Mouse (Mus musculus): ENCODE results near the gene Ntrk3. TPM values are rescaled to one million over a fixed set of nuclear protein-coding genes. Genes with fewer than 3 reads are reported as not detected.
A peak's percentile ranks its signal among the peaks of the same experiment; 100 is the strongest.

Gene Ntrk3
- polyA plus RNA-seq, 1 experiment from 2014 or later: 16.4 TPM

GRCm38 (mm10) chr7:78621115-78621514 lies 116.7 kb downstream of the Ntrk3 start:
- Histone ChIP-seq H3K9ac (ENCODE audit: low read length) (no peak overlapping the region), H3K4me1 (ENCODE audit: control insufficient read depth, insufficient read depth, low read length) (peaks cover 11% of the 10 kb centered on the region), H3K4me3 (ENCODE audit: low read depth, low read length) (no peak overlapping the region), H3K27ac (ENCODE audit: low read depth, low read length) (no peak overlapping the region), H3K27me3 (replicated peaks; ENCODE audit: control insufficient read depth, insufficient read depth, low read length) (no peaks in the 10 kb centered on the region), H3K36me3 (ENCODE audit: control insufficient read depth, insufficient read depth, low read length) (no peaks in the 10 kb centered on the region), H3K9me3 (replicated peaks; ENCODE audit: control insufficient read depth, low read length) (no peaks in the 10 kb centered on the region), H3K4me2 (ENCODE audit: low read length) (no peak overlapping the region)
- ATAC-seq (no peak), DNase-seq (ENCODE audit: low spot score) (no peak)
- 54% methylated on average over 4 of the region's 4 CpGs for WGBS

GRCm38 (mm10) chr7:78619818-78620577 lies 117.8 kb downstream of the Ntrk3 start:
- no peak overlapping the region for H3K9ac ChIP-seq (ENCODE audit: low read length)
- H3K27me3 ChIP-seq (replicated peaks; ENCODE audit: control insufficient read depth, insufficient read depth, low read length): no peaks in the 10 kb centered on the region
- H3K36me3 ChIP-seq (ENCODE audit: control insufficient read depth, insufficient read depth, low read length): no peaks in the 10 kb centered on the region
- no peak overlapping the region for H3K27ac ChIP-seq (ENCODE audit: low read depth, low read length)
- WGBS: 9% methylated on average over 9 of the region's 9 CpGs
- DNase-seq (ENCODE audit: low spot score) (peak; percentile 59), ATAC-seq (peak; percentile 82)
- no peak overlapping the region for H3K4me2 ChIP-seq (ENCODE audit: low read length)
- H3K4me1 ChIP-seq (ENCODE audit: control insufficient read depth, insufficient read depth, low read length): peaks cover 11% of the 10 kb centered on the region
- no peak overlapping the region for H3K4me3 ChIP-seq (ENCODE audit: low read depth, low read length)
- H3K9me3 ChIP-seq (replicated peaks; ENCODE audit: control insufficient read depth, low read length): no peaks in the 10 kb centered on the region

DNA sequence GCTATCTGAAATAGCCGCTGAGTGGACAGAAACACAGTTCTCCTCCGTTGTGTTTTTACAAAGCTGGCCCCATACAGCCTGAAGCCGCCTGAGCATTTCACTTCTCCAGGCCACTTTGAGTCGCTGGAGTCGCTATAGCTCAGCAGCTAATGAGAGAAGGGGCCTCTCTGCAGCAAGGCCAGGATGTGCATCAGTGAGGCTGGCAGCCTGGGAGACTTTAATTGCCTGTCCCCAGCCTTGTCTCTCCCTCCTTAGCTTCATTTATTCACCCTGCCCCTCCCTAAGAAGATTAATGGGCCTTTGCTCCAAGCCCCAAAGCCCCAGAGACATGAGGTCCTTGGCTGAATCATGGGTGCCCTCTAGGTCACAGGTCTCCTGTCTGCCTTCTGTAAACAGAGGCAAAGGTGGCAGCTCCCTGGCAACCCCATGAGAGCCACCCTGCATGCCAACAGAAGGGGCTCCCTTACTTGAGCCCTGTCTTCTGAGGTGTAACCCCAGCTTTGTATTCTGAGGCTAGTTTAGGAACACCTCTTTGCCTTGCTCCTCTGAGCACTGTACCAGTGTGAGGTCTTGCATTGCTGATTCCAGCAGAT lies 132.2 kb downstream of the Ntrk3 start:
- Histone ChIP-seq H3K9me3 (replicated peaks; ENCODE audit: control insufficient read depth, low read length) (no peaks in the 10 kb centered on the region), H3K36me3 (ENCODE audit: control insufficient read depth, insufficient read depth, low read length) (no peaks in the 10 kb centered on the region), H3K9ac (ENCODE audit: low read length) (no peak overlapping the region), H3K27ac (ENCODE audit: low read depth, low read length) (no peak overlapping the region), H3K27me3 (replicated peaks; ENCODE audit: control insufficient read depth, insufficient read depth, low read length) (no peaks in the 10 kb centered on the region), H3K4me3 (ENCODE audit: low read depth, low read length) (no peak overlapping the region), H3K4me2 (ENCODE audit: low read length) (no peak overlapping the region), H3K4me1 (ENCODE audit: control insufficient read depth, insufficient read depth, low read length) (peaks cover 3% of the 10 kb centered on the region)
- ATAC-seq (no peak), DNase-seq (ENCODE audit: low spot score) (no peak)
- 12% methylated on average over 5 of the region's 5 CpGs for WGBS

DNA sequence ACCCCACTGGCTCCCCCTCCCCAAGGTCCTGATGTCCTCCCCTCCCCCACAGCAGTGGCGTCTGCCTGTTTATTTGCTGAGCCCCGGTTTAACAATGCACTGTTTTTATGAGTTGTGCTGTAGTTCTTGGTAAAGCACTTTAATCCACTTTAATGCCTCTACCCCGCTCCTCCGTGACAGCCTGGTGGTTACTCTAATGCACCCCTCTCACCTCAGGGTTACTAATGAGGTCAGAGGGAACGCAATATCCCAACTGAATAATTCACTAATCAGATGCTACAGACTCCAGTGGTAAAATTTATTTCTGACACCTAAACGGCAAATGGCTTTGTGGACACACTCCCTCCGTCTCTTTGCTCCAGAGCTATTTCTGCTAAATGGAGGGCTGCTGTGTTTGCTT lies 133.9 kb downstream of the Ntrk3 start:
- no peaks in the 10 kb centered on the region for H3K36me3 ChIP-seq (ENCODE audit: control insufficient read depth, insufficient read depth, low read length)
- H3K4me3 ChIP-seq (ENCODE audit: low read depth, low read length): no peak overlapping the region
- no peaks in the 10 kb centered on the region for H3K9me3 ChIP-seq (replicated peaks; ENCODE audit: control insufficient read depth, low read length)
- no peak for DNase-seq (ENCODE audit: low spot score)
- H3K27me3 ChIP-seq (replicated peaks; ENCODE audit: control insufficient read depth, insufficient read depth, low read length): no peaks in the 10 kb centered on the region
- H3K4me2 ChIP-seq (ENCODE audit: low read length): no peak overlapping the region
- 23% methylated on average over 7 of the region's 7 CpGs for WGBS
- H3K4me1 ChIP-seq (ENCODE audit: control insufficient read depth, insufficient read depth, low read length): peaks cover 3% of the 10 kb centered on the region
- no peak overlapping the region for H3K27ac ChIP-seq (ENCODE audit: low read depth, low read length)
- no peak overlapping the region for H3K9ac ChIP-seq (ENCODE audit: low read length)
- ATAC-seq: no peak

- H3K27me3 ChIP-seq (replicated peaks; ENCODE audit: control insufficient read depth, insufficient read depth, low read length): no peaks in the 10 kb centered on the region
- H3K4me1 ChIP-seq (ENCODE audit: control insufficient read depth, insufficient read depth, low read length): peaks cover 20% of the 10 kb centered on the region
- H3K27ac ChIP-seq (ENCODE audit: low read depth, low read length): no peak overlapping the region
- H3K9ac ChIP-seq (ENCODE audit: low read length): no peak overlapping the region
- H3K4me2 ChIP-seq (ENCODE audit: low read length): no peak overlapping the region
- H3K36me3 ChIP-seq (ENCODE audit: control insufficient read depth, insufficient read depth, low read length): no peaks in the 10 kb centered on the region
- ATAC-seq: no peak
- H3K9me3 ChIP-seq (replicated peaks; ENCODE audit: control insufficient read depth, low read length): no peaks in the 10 kb centered on the region
- no peak overlapping the region for H3K4me3 ChIP-seq (ENCODE audit: low read depth, low read length)
- 87% methylated on average over 3 of the region's 3 CpGs for WGBS
- DNase-seq (ENCODE audit: low spot score): no peak
Observed at GRCm38 (mm10) chr7:78601851-78602250, 136.0 kb downstream of the Ntrk3 start.

- ATAC-seq (no peak), DNase-seq (ENCODE audit: low spot score) (no peak)
- Histone ChIP-seq H3K9me3 (replicated peaks; ENCODE audit: control insufficient read depth, low read length) (no peaks in the 10 kb centered on the region), H3K27me3 (replicated peaks; ENCODE audit: control insufficient read depth, insufficient read depth, low read length) (no peaks in the 10 kb centered on the region), H3K9ac (ENCODE audit: low read length) (no peak overlapping the region), H3K36me3 (ENCODE audit: control insufficient read depth, insufficient read depth, low read length) (no peaks in the 10 kb centered on the region), H3K4me1 (ENCODE audit: control insufficient read depth, insufficient read depth, low read length) (peaks cover 21% of the 10 kb centered on the region), H3K4me2 (ENCODE audit: low read length) (no peak overlapping the region), H3K4me3 (ENCODE audit: low read depth, low read length) (no peak overlapping the region), H3K27ac (ENCODE audit: low read depth, low read length) (no peak overlapping the region)
- 92% methylated on average over 6 of the region's 6 CpGs for WGBS
Observed at GRCm38 (mm10) chr7:78600886-78601285, 136.9 kb downstream of the Ntrk3 start.

GRCm38 (mm10) chr7:78599941-78600677 lies 137.7 kb downstream of the Ntrk3 start:
- Histone ChIP-seq H3K4me3 (ENCODE audit: low read depth, low read length) (no peak overlapping the region), H3K4me1 (ENCODE audit: control insufficient read depth, insufficient read depth, low read length) (peaks cover 18% of the 10 kb centered on the region), H3K9ac (ENCODE audit: low read length) (no peak overlapping the region), H3K4me2 (ENCODE audit: low read length) (no peak overlapping the region), H3K36me3 (ENCODE audit: control insufficient read depth, insufficient read depth, low read length) (no peaks in the 10 kb centered on the region), H3K27ac (ENCODE audit: low read depth, low read length) (no peak overlapping the region), H3K27me3 (replicated peaks; ENCODE audit: control insufficient read depth, insufficient read depth, low read length) (no peaks in the 10 kb centered on the region), H3K9me3 (replicated peaks; ENCODE audit: control insufficient read depth, low read length) (no peaks in the 10 kb centered on the region)
- 69% methylated on average over 6 of the region's 6 CpGs for WGBS
- no peak for DNase-seq (ENCODE audit: low spot score)
- no peak for ATAC-seq

GRCm38 (mm10) chr7:78598147-78598546 lies 139.7 kb downstream of the Ntrk3 start:
- ATAC-seq (peak; percentile 83), DNase-seq (ENCODE audit: low spot score) (peak; percentile 66)
- Histone ChIP-seq H3K4me3 (ENCODE audit: low read depth, low read length) (no peak overlapping the region), H3K27ac (ENCODE audit: low read depth, low read length) (peak overlapping the region; percentile 60), H3K9ac (ENCODE audit: low read length) (no peak overlapping the region; the same call in 1 of the 2 replicates), H3K27me3 (replicated peaks; ENCODE audit: control insufficient read depth, insufficient read depth, low read length) (no peaks in the 10 kb centered on the region), H3K36me3 (ENCODE audit: control insufficient read depth, insufficient read depth, low read length) (no peaks in the 10 kb centered on the region), H3K4me2 (ENCODE audit: low read length) (peak overlapping the region; percentile 21; the same call in 1 of the 2 replicates), H3K9me3 (replicated peaks; ENCODE audit: control insufficient read depth, low read length) (no peaks in the 10 kb centered on the region), H3K4me1 (ENCODE audit: control insufficient read depth, insufficient read depth, low read length) (peaks cover 18% of the 10 kb centered on the region; the same call in 1 of the 2 replicates)
- WGBS: 38% methylated on average over 12 of the region's 12 CpGs
